Mouse (Mus musculus) ES-E14 (cell line): Measurements from ENCODE around the gene Ptprt.

Experiments
- HCFC1 ChIP-seq: IDR thresholded peaks from 2 replicates; pipeline ENCODE4 v1.6.1; 2012; ENCODE audit warnings: low read length, inconsistent platforms, borderline replicate concordance; ENCODE audit not compliant: insufficient read depth
- MAFK ChIP-seq: IDR thresholded peaks from 2 replicates; pipeline ENCODE4 v1.6.1; 2014; ENCODE audit warnings: mild to moderate bottlenecking, low read depth, low read length, inconsistent platforms; ENCODE audit not compliant: insufficient read depth

- no peak for TF ChIP-seq HCFC1
- no peak for TF ChIP-seq MAFK
Observed at GRCm38 (mm10) chr2:162182621-162183475, 478.1 kb downstream of the Ptprt start.
